Mouse (Mus musculus) limb, embryonic 12.5 days (tissue): ENCODE measurements around the gene Galnt2. TPM values are rescaled to one million over a fixed set of nuclear protein-coding genes. Genes with fewer than 3 reads are reported as not detected.

ENCODE experiments used
- ATAC-seq: fragments of 200-750 bp; cut with Nextera tagmentation; 2 replicates; pipeline ENCODE4 v1.8.0; 2017; ENCODE audit warnings: low read depth, moderate TSS enrichment; ENCODE audit not compliant: insufficient number of reproducible peaks, insufficient read depth, low FRiP score, low TSS enrichment
- H3K27ac ChIP-seq: fragments of 300-500 bp; sonication (generic); 2 replicates; pipeline ENCODE4 v1.5.1; 2016; ENCODE audit warnings: mild to moderate bottlenecking, moderate library complexity
- H3K27me3 ChIP-seq: fragments of 300-500 bp; sonication (generic); 2 replicates; pipeline ENCODE4 v1.6.1; 2016; ENCODE audit warnings: mild to moderate bottlenecking, moderate library complexity
- H3K36me3 ChIP-seq: fragments of 300-500 bp; sonication (generic); 2 replicates; pipeline ENCODE4 v1.6.1; 2016; ENCODE audit warnings: mild to moderate bottlenecking, moderate library complexity
- H3K4me1 ChIP-seq: fragments of 300-500 bp; sonication (generic); replicated peaks from 2 replicates; pipeline ENCODE4 v1.6.1; 2016
- H3K4me2 ChIP-seq: fragments of 300-500 bp; sonication (generic); 2 replicates; pipeline ENCODE4 v1.6.1; 2016; ENCODE audit warnings: mild to moderate bottlenecking, moderate library complexity
- H3K4me3 ChIP-seq: fragments of 300-500 bp; sonication (generic); replicated peaks from 2 replicates; pipeline ENCODE4 v1.5.1; 2016; ENCODE audit warnings: mild to moderate bottlenecking
- H3K9ac ChIP-seq: fragments of 300-500 bp; sonication (generic); replicated peaks from 2 replicates; pipeline ENCODE4 v1.6.1; 2016; ENCODE audit warnings: mild to moderate bottlenecking, moderate library complexity
- H3K9me3 ChIP-seq: fragments of 300-500 bp; sonication (generic); 2 replicates; pipeline ENCODE4 v1.6.1; 2016; ENCODE audit warnings: mild to moderate bottlenecking, moderate library complexity
- WGBS: fragments of 180-500 bp; shearing (Covaris S2); methylation state at CpG from one replicate; pipeline ENCODE4 v1.1.7; 2016; 5-methylcytosine and 5-hydroxymethylcytosine counted together
- polyA plus RNA-seq: library from polyadenylated mRNA; unstranded; fragments of >200 nt; fragmentation: Nextera tagmentation; extraction: Ambion mirVana; gene quantifications from 2 replicates; pipeline ENCODE4 v1.2.1, GENCODE M21; 2016

The Galnt2 gene
- polyA plus RNA-seq, 1 experiment from 2014 or later: 64.3 TPM

DNA sequence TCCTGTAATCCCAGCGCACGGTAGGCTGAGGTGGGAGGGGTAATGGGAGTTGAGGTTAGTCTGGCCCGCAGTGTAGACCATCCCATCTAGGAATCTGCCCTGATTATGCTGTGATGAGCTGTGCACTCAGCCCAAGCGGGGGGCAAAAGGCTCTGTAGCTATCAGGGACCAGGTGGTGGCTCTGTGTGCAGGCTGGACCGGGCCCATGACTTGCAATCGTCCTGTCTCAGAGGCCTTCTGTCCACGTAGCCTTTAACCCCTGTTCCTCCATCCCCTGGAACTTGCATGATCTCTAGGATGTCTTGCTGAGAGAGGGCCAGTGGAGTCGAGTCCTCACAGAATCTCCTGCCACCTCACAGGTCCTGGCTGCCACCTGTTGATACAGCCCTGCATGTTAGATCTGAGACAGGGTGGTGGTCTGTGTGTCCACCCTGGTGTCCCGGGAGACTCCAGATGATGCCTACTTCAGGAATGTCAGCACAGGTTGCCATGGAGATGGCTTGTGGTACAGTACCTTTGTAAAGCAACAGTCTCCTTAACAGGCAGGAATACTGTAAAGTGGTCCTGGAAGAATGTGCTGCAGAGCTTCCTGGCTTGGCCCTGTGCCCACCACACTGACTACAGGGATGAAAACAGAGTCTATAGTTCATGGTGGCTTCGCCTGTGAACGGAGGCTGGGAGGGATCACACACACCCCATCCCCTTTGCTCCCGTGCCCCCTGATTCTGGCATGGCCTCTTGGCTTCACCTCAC, 51.9 kb downstream of the Galnt2 start:
- ATAC-seq: no peak
- Histone ChIP-seq H3K9me3 (no peaks in the 10 kb centered on the region), H3K4me2 (no peak overlapping the region), H3K27me3 (no peaks in the 10 kb centered on the region), H3K36me3 (0 out of 2 replicates have a peak, but pooled peaks cover 2% of the 10 kb centered on the region), H3K9ac (no peak overlapping the region; the same call in 1 of the 2 replicates), H3K4me1 (peaks cover 54% of the 10 kb centered on the region), H3K4me3 (no peak overlapping the region), H3K27ac (peak overlapping the region; percentile 84)
- WGBS: 76% methylated on average over 12 of the region's 12 CpGs

DNA sequence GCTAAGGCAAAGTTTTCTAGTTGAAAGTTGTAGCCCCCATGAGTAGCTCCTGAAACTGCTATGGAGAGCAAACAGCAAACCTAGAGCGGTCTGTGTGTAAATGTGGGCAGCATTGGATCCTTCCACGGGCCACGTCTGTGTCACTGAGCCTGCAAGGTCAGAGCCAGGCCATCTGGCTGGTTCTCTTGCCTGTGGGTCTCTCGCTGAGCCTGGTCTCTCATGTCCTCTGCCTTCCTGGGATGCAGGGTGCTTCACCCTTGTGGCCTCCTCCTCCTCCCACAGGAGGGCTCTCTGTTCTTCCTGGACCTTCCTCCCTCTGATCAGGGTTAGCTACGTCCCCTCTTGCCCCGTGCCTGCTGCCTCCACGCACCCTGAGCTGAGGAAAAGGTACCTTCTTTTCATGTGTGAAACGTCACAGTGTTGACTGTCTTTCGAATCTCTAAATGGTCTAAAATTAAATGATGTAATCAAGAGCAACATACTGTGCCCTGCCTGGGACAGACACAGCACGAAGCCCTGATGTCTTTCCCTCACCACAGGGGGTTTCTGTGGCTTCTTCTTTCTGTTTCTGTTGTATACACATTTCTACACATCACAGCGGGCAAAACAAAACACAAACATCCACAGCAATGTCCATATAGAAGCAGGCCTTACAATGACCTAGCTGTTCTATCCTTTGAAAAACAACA, 52.6 kb downstream of the Galnt2 start:
- Histone ChIP-seq H3K9ac (peak overlapping the region; percentile 27; the same call in 1 of the 2 replicates), H3K27ac (peak overlapping the region; percentile 84), H3K4me1 (peaks cover 54% of the 10 kb centered on the region), H3K4me3 (no peak overlapping the region), H3K27me3 (no peaks in the 10 kb centered on the region), H3K9me3 (no peaks in the 10 kb centered on the region), H3K36me3 (no peaks in the 10 kb centered on the region), H3K4me2 (no peak overlapping the region)
- 63% methylated on average over 11 of the region's 11 CpGs for WGBS
- no peak for ATAC-seq

DNA sequence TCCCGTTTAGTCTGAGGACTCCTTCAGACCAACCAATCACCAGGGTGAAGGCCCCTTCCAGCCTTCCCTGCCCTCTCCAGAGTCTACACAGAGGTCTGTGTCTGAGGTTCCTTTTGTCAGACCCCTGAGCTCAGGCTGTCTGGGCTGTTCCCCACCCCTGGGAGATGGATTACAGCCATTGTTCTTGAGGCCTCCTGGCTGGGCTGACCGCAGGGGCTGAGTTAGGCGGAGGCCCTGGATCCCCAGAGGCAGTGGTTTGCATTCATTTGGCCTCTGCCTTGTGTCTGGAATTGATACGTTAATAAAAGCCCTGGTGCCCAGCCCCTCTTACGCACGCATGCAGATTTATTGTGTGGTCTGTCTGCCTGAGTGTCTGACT, 53.1 kb downstream of the Galnt2 start:
- Histone ChIP-seq H3K9ac (0 out of 2 replicates have a peak overlapping the region, but pooled peaks have one; percentile 27), H3K4me1 (peaks cover 54% of the 10 kb centered on the region), H3K4me2 (no peak overlapping the region), H3K27me3 (no peaks in the 10 kb centered on the region), H3K27ac (peak overlapping the region; percentile 84), H3K36me3 (no peaks in the 10 kb centered on the region), H3K4me3 (no peak overlapping the region), H3K9me3 (no peaks in the 10 kb centered on the region)
- 17% methylated on average over 6 of the region's 6 CpGs for WGBS
- no peak for ATAC-seq

DNA sequence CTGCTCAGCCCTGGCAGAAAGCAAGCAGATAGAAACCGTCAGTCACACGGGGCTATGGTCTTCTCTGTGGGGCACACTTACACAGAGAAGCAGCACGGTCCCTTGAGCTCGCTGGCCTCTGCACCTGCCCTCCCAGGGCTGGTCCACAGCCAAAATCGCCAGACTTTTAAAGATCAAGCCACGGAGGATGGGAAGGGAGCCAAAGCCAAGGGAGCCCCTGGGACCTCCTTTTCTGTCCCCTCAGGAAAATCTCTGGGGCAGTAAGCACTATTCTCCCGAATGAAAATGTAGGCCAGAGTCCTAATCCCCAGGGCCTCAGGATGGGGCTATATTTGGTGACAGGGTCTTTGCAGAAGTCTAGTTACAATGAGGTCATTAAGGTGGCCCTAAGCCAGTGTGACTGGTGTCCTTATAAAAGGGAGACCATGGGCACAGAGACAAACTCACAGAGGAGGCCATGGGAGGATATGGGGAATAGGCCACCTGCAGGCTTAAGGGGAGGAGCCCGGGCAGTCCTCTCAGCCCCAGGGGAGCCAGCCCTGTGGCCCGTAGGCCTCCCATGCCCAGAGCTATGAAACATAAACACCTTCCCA, 53.9 kb downstream of the Galnt2 start:
- Histone ChIP-seq H3K9me3 (no peaks in the 10 kb centered on the region), H3K9ac (no peak overlapping the region), H3K27me3 (no peaks in the 10 kb centered on the region), H3K36me3 (no peaks in the 10 kb centered on the region), H3K4me2 (no peak overlapping the region), H3K4me3 (no peak overlapping the region), H3K27ac (peak overlapping the region; percentile 84), H3K4me1 (peaks cover 49% of the 10 kb centered on the region)
- no peak for ATAC-seq
- 58% methylated on average over 9 of the region's 9 CpGs for WGBS

DNA sequence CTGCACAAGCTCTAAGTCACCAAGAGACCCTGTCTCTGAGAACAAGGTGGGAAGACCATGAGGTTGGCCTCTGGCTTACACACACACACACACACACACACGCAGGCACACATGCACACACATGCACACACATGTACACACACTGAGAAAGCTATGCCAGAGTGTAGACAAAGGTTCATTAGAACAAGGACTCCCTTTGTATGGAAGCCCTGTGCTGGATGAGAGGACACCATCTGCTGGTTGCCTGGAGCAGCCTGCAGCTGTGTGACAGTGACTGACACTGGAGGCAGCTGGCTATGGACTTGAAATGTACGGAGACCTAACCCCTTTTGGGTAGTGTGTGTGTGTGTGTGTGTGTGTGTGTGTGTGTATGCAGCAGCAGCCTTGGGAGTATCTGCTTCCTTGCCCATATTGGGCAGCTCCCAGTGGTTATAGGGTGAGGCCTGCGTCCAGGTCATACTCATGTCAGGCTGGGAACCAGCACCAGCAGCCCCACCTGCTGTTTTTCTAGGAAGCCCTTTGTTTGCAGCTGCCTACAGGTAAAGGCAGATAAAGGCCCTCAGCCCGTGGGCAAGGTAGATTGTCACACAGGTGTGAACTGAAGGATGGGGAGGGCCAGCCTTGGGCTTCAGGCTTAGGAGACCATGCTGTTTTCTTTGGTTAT, 55.4 kb downstream of the Galnt2 start:
- Histone ChIP-seq H3K9me3 (no peaks in the 10 kb centered on the region), H3K36me3 (no peaks in the 10 kb centered on the region), H3K27me3 (no peaks in the 10 kb centered on the region), H3K4me1 (peaks cover 52% of the 10 kb centered on the region), H3K4me3 (no peak overlapping the region), H3K27ac (0 out of 2 replicates have a peak overlapping the region, but pooled peaks have one; percentile 41), H3K4me2 (no peak overlapping the region), H3K9ac (no peak overlapping the region)
- no peak for ATAC-seq
- 64% methylated on average over 4 of the region's 4 CpGs for whole genome bisulfite sequencing

DNA sequence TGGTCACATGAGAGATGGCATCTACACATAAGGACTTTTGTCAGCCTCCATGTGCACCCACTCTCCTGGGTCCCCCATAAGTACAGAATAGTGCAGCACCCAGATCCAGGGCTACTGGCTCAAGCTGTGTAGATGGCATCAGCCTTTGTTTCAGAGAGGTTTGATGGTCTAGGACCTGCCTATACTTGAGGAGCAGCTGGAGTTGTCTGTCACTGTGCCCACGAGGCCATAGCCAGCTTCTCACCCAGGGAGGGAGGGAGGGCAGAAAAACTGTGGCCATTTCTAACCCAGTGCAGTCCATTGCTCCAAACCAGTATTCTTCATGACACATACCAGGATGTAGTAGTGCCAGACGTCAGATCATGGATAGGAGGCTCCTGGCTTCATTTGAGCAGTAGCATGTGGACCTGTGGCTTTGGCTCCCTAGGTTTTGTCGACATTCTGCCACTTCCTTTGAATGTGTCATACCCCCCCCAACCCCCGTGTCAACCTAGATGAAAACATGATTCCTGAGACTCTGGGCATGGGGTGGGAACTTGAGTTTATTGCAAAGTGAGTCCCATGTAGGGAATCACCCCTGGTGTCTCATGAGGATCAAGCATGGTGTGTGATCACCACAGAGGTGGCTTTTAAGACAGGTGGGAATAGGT, 57.1 kb downstream of the Galnt2 start:
- no peak for ATAC-seq
- Histone ChIP-seq H3K4me2 (no peak overlapping the region), H3K36me3 (no peaks in the 10 kb centered on the region), H3K4me1 (peaks cover 52% of the 10 kb centered on the region), H3K9me3 (no peaks in the 10 kb centered on the region), H3K27me3 (no peaks in the 10 kb centered on the region), H3K27ac (no peak overlapping the region), H3K9ac (no peak overlapping the region), H3K4me3 (no peak overlapping the region)
- 75% methylated on average over 4 of the region's 4 CpGs for WGBS

DNA sequence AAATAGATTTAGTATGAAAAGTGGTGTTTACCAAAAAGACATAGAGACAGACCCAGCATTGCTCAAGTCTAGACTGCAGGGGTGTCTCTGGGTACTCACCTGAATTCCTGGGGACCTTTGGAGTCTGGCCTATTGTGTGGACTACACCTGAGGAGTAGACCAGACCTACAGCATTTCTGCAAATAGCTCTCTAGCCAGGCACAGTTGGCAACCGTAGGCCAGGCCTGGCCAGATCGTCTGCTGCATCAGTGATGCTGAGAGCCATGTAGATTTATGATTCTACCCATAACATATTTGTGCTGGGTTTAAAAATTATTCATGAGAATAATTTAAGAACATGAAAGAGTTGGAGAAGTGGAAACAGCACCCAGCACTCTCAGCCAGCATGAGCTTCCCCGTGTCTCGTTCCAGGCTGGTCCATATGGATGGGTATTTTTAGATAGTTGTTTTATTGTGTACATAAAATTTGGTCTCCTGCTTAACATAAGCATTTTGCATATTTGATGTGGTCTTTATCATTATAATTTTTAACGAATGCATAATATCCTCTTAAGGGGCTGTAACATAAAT, 58.4 kb downstream of the Galnt2 start:
- no peak for ATAC-seq
- no peak overlapping the region for H3K4me2 ChIP-seq
- peaks cover 52% of the 10 kb centered on the region for H3K4me1 ChIP-seq
- H3K27ac ChIP-seq: no peak overlapping the region
- WGBS: 82% methylated on average over 5 of the region's 5 CpGs
- H3K27me3 ChIP-seq: no peaks in the 10 kb centered on the region
- H3K36me3 ChIP-seq: no peaks in the 10 kb centered on the region
- no peak overlapping the region for H3K4me3 ChIP-seq
- H3K9me3 ChIP-seq: no peaks in the 10 kb centered on the region
- no peak overlapping the region for H3K9ac ChIP-seq

DNA sequence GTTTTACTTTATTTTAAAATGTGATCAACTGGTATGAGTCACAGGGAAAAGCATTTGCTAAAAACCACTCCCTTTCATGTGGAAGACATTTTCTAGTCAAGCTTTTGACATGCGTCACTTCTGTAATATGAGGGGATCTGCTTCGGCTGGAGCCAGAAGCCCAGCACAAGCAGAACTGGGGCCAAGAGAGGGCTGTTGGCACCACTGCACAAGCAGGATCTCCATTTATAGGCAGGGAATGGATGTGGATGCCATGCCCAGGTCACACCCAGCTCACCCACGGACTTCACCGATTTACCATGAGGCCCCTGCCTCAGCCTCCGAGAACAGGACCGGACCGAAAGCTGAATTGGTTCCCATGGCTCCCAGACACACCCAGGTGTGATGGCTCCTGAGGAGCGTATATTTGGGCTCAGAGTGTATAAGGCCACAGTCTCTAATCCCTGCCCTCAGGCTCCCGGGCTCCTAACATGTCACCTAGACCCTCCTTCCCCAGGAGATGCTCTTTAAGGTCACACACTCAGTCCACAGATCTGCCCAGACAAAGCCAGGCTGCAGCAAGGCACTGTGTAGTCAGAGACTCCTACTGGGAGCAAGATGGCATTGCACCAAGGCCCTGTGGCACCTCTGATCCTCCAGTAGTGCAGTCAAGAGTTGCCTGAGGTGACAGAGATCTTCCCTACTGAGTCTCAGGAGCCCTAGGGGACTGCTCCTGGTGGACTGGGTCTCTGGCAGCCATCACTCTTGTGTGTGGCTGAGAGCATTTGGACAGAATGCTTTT, 59.9 kb downstream of the Galnt2 start:
- H3K4me3 ChIP-seq: no peak overlapping the region
- no peaks in the 10 kb centered on the region for H3K9me3 ChIP-seq
- peaks cover 43% of the 10 kb centered on the region for H3K4me1 ChIP-seq
- no peak for ATAC-seq
- no peak overlapping the region for H3K9ac ChIP-seq
- H3K27me3 ChIP-seq: no peaks in the 10 kb centered on the region
- peaks cover 3% of the 10 kb centered on the region; the same call in 1 of the 2 replicates for H3K36me3 ChIP-seq
- H3K27ac ChIP-seq: no peak overlapping the region
- H3K4me2 ChIP-seq: no peak overlapping the region
- WGBS: 94% methylated on average over 9 of the region's 9 CpGs

DNA sequence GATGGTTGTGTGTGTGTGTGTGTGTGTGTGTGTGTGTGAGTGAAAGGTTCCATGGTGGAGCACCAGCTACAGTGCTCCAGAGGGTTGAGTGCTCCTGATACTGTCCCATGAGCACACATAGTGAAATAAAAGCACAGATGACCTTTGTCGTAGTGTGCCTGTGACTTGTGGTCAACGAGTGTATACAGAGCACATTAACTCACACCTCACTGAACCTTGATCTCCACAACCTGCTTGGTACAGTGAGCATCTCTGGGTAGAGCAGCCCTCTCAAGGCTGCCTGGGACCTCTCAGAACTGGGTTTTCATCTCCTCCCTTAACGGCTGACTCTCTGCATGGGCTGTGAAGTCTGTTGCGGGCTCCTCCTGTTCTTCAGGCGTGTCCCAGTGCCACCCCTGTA, 60.5 kb downstream of the Galnt2 start:
- H3K4me1 ChIP-seq: peaks cover 38% of the 10 kb centered on the region
- peaks cover 3% of the 10 kb centered on the region; the same call in 1 of the 2 replicates for H3K36me3 ChIP-seq
- no peak overlapping the region for H3K4me3 ChIP-seq
- no peak overlapping the region for H3K9ac ChIP-seq
- no peaks in the 10 kb centered on the region for H3K9me3 ChIP-seq
- 89% methylated on average over 5 of the region's 5 CpGs for WGBS
- H3K27me3 ChIP-seq: no peaks in the 10 kb centered on the region
- ATAC-seq: no peak
- no peak overlapping the region for H3K27ac ChIP-seq
- H3K4me2 ChIP-seq: no peak overlapping the region

DNA sequence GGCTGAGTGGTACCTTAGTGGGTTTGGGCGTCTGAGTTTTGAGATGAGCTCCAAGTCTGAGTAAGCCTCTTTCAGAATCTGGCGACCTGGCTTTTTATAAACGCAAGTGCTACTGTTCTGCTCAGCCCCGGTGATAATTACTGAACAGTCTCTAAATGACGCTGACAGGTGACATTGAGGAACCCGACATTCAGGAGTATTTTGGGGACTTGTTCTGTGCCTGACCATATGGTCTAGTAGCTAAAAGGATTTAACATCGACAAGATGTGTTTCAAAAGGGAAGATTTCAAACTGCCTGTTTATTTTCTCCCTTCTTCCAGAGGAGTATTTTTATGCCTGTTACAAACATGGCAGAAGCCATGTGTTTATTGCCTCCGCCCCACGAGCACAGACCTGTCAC, 61.8 kb downstream of the Galnt2 start:
- 73% methylated on average over 9 of the region's 9 CpGs for WGBS
- H3K36me3 ChIP-seq: peaks cover 3% of the 10 kb centered on the region; the same call in 1 of the 2 replicates
- peaks cover 33% of the 10 kb centered on the region for H3K4me1 ChIP-seq
- no peaks in the 10 kb centered on the region for H3K27me3 ChIP-seq
- H3K9me3 ChIP-seq: no peaks in the 10 kb centered on the region
- no peak overlapping the region for H3K9ac ChIP-seq
- no peak overlapping the region for H3K4me2 ChIP-seq
- ATAC-seq: no peak
- no peak overlapping the region for H3K27ac ChIP-seq
- no peak overlapping the region for H3K4me3 ChIP-seq
